Mouse (Mus musculus): Measurements from ENCODE around the gene Zyx. TPM values are rescaled to one million over a fixed set of nuclear protein-coding genes. Genes with fewer than 3 reads are reported as not detected.

The Zyx gene
- total RNA-seq (2022), result 10 to 100 TPM; 12.1 to 15.9 (median 13.7) TPM

DNA sequence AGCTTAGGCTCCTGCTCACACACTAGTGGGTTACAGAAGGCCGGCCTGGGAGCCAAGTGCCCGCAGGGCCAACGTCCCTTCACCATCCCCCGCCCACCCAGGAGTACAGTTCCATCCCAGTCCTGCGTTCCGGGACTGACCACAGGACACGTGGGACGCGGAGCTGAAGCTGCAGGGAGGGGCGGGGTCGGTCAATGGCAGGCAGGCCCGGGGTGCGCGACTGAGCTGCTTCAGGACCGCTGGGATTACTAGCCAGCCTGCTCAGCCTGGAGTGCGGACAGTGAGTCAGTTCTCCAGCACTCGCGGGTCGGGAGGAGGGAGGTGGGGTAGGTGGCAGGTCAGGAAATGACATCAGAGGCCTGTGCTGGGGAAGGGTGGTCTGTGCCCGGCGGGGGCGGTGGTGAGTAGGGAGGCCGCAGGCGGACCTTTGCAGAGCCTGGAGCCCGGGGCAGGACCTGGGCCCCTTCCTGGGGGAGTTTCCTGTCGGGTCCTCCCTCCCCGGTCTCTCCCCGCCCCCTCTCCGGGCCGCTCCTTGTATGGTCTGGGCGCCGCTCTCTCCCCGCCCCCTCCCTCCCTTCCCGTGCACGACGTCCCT lies at the start of gene Zyx:
Zyx (plus strand) TSS at position 205 of the 595 bp plus-strand sequence.
- peak; percentile 91 to 92 for DNase-seq (ENCODE audit: low spot score in 2 of 2)

- DNase-seq (ENCODE audit: low spot score in 2 of 2), result no peak
These were observed 39.5 kb upstream of the Zyx start for GRCm38 (mm10) chr6:42309816-42310378.

- no peak for DNase-seq (ENCODE audit: low spot score in 2 of 2)
These were observed 38.9 kb upstream of the Zyx start for GRCm38 (mm10) chr6:42310427-42311053.

GRCm38 (mm10) chr6:42318293-42318692 lies 31.1 kb upstream of the Zyx start:
- no peak for DNase-seq (ENCODE audit: low spot score in 2 of 2)

GRCm38 (mm10) chr6:42323371-42324066 lies 25.9 kb upstream of the Zyx start:
- no peak for DNase-seq (ENCODE audit: low spot score in 2 of 2)

DNA sequence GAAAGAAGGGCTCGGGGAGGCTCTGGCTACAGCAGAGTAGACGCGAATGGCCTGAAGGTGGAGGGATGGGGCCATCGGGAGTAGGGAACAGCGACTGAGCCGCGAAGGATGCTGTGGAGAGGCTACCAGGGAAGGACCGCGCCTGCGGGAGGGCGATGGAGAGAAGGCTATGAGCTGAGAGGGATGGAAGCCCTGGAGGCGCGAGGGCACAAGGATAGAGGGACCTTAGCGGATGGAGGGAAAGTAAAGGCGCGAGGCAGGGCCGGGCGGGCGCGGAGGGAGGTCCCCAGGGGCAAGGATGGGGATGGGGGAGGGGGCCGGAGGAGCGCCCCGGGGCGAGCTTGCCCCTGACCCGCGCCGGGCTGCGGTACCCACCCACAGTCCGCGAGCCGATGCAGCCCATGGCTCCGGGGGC lies 25.4 kb upstream of the Zyx start:
- no peak for DNase-seq (ENCODE audit: low spot score in 2 of 2)

DNA sequence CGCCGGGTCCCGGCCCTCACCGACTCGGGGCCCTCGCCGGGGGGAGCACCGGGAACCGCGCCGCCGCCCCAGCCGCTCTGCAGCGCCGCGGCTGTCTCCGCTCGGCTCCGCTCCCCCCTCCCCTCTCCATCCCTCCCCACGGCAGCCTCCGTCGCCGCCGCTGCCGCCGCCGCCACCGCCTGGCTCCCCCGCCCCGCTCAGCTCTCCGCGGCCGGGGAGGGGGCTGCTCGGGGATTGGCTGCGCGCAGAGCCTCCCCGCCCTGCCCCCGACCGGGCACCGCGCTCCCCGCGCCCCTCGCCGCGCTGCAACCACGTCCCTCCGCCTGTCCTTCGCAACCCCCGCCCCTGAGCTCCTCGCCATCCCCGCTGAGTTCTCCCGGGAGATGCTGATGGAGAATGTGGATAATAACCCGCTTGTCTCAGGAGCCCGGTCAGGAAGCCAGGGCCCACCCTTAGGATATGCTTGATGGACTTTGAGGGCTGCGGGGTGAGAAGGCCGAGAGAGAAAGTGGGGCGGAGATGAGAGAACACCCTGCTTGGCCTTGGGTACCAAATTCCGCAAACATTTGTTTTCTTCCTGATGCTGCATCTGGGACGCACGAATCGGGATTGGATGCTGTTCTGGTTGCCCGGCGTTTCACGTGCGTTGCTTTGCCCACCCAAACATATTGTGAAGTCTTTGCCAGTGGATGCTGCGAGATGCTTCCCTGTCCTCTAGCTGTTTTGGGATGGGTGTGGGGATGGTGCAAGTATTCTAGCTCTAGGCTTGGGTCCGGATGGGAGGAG lies 24.8 kb upstream of the Zyx start, which contains the start of gene Fam131b:
Fam131b (minus strand) TSS at position 162 of the 786 bp plus-strand sequence.
- DNase-seq (ENCODE audit: low spot score in 2 of 2), result no peak

GRCm38 (mm10) chr6:42325268-42325609 lies 24.2 kb upstream of the Zyx start:
- DNase-seq (ENCODE audit: low spot score in 2 of 2), result peak; percentile 72 to 84

DNA sequence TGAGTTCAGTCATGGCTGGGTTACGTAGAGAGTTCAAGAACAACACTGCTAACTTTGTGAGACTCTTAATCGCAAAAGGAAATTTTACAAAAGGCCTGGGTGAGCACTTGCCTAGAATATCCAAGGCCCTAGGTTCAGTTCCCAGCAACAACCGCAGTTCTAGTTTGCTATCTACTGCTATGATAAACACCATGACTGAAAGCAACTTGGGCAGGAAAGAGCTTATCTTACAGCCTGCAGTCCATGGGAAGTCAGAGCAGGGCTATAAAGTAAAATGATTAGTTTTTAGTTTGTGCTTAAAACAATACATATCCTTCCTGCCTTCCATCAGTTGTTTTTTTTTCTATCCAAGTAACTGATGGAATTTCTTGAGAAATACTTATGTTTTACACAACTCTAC lies 22.9 kb upstream of the Zyx start:
- DNase-seq (ENCODE audit: low spot score in 2 of 2), result no peak

DNA sequence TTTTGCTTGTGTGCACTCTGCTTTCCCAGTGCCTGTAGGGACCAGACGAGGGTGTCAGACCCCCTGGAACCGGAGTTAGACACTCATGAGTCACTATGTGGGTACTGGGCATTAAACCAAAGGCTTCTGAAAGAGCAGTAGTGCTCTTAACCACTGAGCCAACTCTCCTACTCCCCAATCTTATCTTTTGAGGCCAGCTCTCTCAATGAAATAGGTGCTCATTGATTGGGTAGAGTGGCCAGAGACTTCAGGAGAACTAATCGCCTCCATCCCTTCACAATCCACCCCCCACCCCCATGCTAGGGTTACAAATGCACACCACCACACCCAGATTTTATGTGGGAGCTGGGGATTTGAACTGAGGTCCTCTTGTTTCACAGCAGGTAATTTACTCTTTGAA lies 20.7 kb upstream of the Zyx start:
- DNase-seq (ENCODE audit: low spot score in 2 of 2), result no peak

GRCm38 (mm10) chr6:42330216-42330615 lies 19.2 kb upstream of the Zyx start:
- no peak for DNase-seq (ENCODE audit: low spot score in 2 of 2)

- DNase-seq (ENCODE audit: low spot score in 2 of 2), result no peak
These were observed 18.5 kb upstream of the Zyx start for GRCm38 (mm10) chr6:42330946-42331345.

DNA sequence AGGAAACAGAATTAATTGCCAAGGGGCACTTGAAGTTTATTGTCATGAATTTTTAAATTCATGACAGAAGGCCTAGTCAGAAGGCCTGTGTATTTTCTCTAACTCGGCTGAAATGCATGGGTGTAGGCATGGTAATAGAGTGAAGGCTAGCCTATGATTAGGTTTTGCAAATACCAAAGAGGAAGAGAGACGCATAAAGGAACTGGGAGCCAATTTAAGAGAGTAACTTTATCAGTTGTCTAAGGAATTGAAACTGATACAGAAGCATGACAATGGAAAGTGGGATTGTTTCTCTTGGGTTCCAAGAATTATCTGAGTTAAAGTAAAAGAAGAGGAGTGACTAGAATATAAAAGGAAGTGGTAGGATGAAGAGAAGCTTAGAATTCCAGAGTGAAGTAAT lies 10.2 kb upstream of the Zyx start:
- no peak for DNase-seq (ENCODE audit: low spot score in 2 of 2)

- DNase-seq (ENCODE audit: low spot score in 2 of 2), result no peak
These were observed 9.4 kb upstream of the Zyx start for GRCm38 (mm10) chr6:42339981-42340380.

GRCm38 (mm10) chr6:42342171-42342570 lies 7.3 kb upstream of the Zyx start:
- no peak for DNase-seq (ENCODE audit: low spot score in 2 of 2)

GRCm38 (mm10) chr6:42343361-42344120 lies 5.9 kb upstream of the Zyx start:
- DNase-seq (ENCODE audit: low spot score in 2 of 2), result no peak

- no peak for DNase-seq (ENCODE audit: low spot score in 2 of 2)
These were observed 5.2 kb upstream of the Zyx start for GRCm38 (mm10) chr6:42344255-42344654.

- DNase-seq (ENCODE audit: low spot score in 2 of 2), result no peak
These were observed 987 bp upstream of the Zyx start for GRCm38 (mm10) chr6:42348281-42349005.

DNA sequence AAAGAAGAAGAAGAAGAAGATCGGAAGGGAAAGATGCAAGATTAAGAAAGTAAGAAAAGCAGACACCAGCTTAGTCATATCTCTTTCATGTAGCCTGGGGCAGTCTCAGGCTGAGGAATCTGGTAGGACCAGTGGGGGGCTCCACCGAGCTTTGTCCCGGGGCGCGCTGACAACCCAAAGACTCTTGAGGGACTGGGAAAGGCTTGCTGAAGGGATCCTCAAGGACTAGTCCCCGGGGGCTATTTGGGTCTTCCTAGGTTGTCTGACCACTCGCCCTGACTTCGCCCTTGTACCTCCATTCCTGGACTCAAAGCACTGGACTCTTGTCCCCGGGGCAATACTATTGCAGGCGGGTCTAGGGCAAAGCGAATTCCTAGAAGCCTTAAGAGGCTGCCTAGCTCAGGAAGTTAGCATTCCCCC lies 414 bp upstream of the Zyx start:
- DNase-seq (ENCODE audit: low spot score in 2 of 2), result peak; percentile 70 to 71

Measured in gastrocnemius, adult 8-10 months (tissue).